Mouse (Mus musculus) testis, adult 2 months (tissue): ENCODE measurements around the gene Apoh. TPM values are rescaled to one million over a fixed set of nuclear protein-coding genes. Genes with fewer than 3 reads are reported as not detected.

Experiments used
- H3K27ac ChIP-seq: fragments of 200-500 bp; 2 replicates; pipeline ENCODE4 v1.5.1; 2012; ENCODE audit warnings: low read depth, low read length; ENCODE audit not compliant: control insufficient read depth, insufficient read depth
- H3K27me3 ChIP-seq: fragments of 200-500 bp; 2 replicates; pipeline ENCODE4 v1.6.1; 2012; ENCODE audit warnings: mild to moderate bottlenecking, low read length, moderate library complexity; ENCODE audit not compliant: control insufficient read depth, insufficient read depth
- H3K36me3 ChIP-seq: fragments of 200-500 bp; 2 replicates; pipeline ENCODE4 v1.6.1; 2012; ENCODE audit warnings: mild to moderate bottlenecking, low read length; ENCODE audit not compliant: control insufficient read depth, insufficient read depth
- H3K4me1 ChIP-seq: fragments of 200-500 bp; 2 replicates; pipeline ENCODE4 v1.6.1; 2012; ENCODE audit warnings: low read length; ENCODE audit not compliant: control insufficient read depth, insufficient read depth
- H3K4me3 ChIP-seq: fragments of 200-500 bp; 2 replicates; pipeline ENCODE4 v1.5.1; 2012; ENCODE audit warnings: low read depth, mild to moderate bottlenecking, low read length, moderate library complexity, mixed read lengths; ENCODE audit not compliant: control insufficient read depth
- CTCF ChIP-seq: fragments of 200-500 bp; IDR thresholded peaks from 2 replicates; pipeline ENCODE4 v1.5.1; 2012; ENCODE audit warnings: low read depth, mild to moderate bottlenecking, inconsistent platforms, low read length, moderate library complexity; ENCODE audit not compliant: control insufficient read depth, insufficient read depth, insufficient replicate concordance
- POLR2A ChIP-seq: fragments of 200-500 bp; IDR thresholded peaks from 2 replicates; pipeline ENCODE4 v1.6.1; 2012; ENCODE audit warnings: low read depth, mild to moderate bottlenecking, inconsistent platforms, low read length, moderate library complexity; ENCODE audit not compliant: control insufficient read depth
- polyA plus RNA-seq: library from polyadenylated mRNA; depleted of rRNA; stranded (reverse); fragments of >200 nt; gene quantifications from 2 replicates; pipeline ENCODE4 v1.2.3, GENCODE M21; 2012

Apoh gene
- polyA plus RNA-seq, 1 experiment = 121 TPM

GRCm38 (mm10) chr11:108315736-108316135, 27.4 kb upstream of the Apoh start:
- H3K27me3 ChIP-seq = no peaks in the 10 kb centered on the region
- H3K4me3 ChIP-seq = no peak overlapping the region
- no peaks in the 10 kb centered on the region for H3K36me3 ChIP-seq
- no peaks in the 10 kb centered on the region for H3K4me1 ChIP-seq
- H3K27ac ChIP-seq = no peak overlapping the region
- no peak for TF ChIP-seq POLR2A
- no peak for TF ChIP-seq CTCF

GRCm38 (mm10) chr11:108317878-108318277, 25.3 kb upstream of the Apoh start:
- TF ChIP-seq POLR2A = no peak
- TF ChIP-seq CTCF = no peak
- no peaks in the 10 kb centered on the region for H3K27me3 ChIP-seq

GRCm38 (mm10) chr11:108319162-108319561, 24.0 kb upstream of the Apoh start:
- Histone ChIP-seq H3K27ac (no peak overlapping the region), H3K4me3 (no peak overlapping the region), H3K4me1 (no peaks in the 10 kb centered on the region), H3K27me3 (no peaks in the 10 kb centered on the region), H3K36me3 (no peaks in the 10 kb centered on the region)
- TF ChIP-seq POLR2A (no peak), CTCF (no peak)

More at GRCm38 (mm10) chr11:108317878-108318277, 25.3 kb upstream of the Apoh start:
- no peak overlapping the region for H3K27ac ChIP-seq
- H3K4me1 ChIP-seq = no peaks in the 10 kb centered on the region
- no peaks in the 10 kb centered on the region for H3K36me3 ChIP-seq
- no peak overlapping the region for H3K4me3 ChIP-seq

- no peaks in the 10 kb centered on the region for H3K36me3 ChIP-seq
- no peak overlapping the region for H3K4me3 ChIP-seq
- no peaks in the 10 kb centered on the region for H3K4me1 ChIP-seq
- no peaks in the 10 kb centered on the region for H3K27me3 ChIP-seq
- TF ChIP-seq CTCF (no peak), POLR2A (no peak)
- no peak overlapping the region for H3K27ac ChIP-seq
Measured at GRCm38 (mm10) chr11:108320561-108320960, 22.6 kb upstream of the Apoh start.

GRCm38 (mm10) chr11:108322156-108322555, 21.0 kb upstream of the Apoh start:
- TF ChIP-seq POLR2A (no peak), CTCF (no peak)
- Histone ChIP-seq H3K27ac (no peak overlapping the region), H3K4me1 (no peaks in the 10 kb centered on the region), H3K4me3 (no peak overlapping the region), H3K27me3 (no peaks in the 10 kb centered on the region), H3K36me3 (no peaks in the 10 kb centered on the region)

GRCm38 (mm10) chr11:108325943-108326342, 17.2 kb upstream of the Apoh start:
- Histone ChIP-seq H3K27ac (no peak overlapping the region), H3K36me3 (no peaks in the 10 kb centered on the region), H3K27me3 (no peaks in the 10 kb centered on the region), H3K4me3 (no peak overlapping the region), H3K4me1 (no peaks in the 10 kb centered on the region)
- TF ChIP-seq CTCF (no peak), POLR2A (no peak)

- Histone ChIP-seq H3K27me3 (no peaks in the 10 kb centered on the region), H3K4me3 (no peak overlapping the region), H3K36me3 (no peaks in the 10 kb centered on the region), H3K27ac (no peak overlapping the region), H3K4me1 (no peaks in the 10 kb centered on the region)
- TF ChIP-seq CTCF (no peak), POLR2A (no peak)
Measured at GRCm38 (mm10) chr11:108330818-108331217, 12.3 kb upstream of the Apoh start.

- H3K4me1 ChIP-seq = no peaks in the 10 kb centered on the region
- H3K27ac ChIP-seq = no peak overlapping the region
- H3K4me3 ChIP-seq = no peak overlapping the region
- H3K27me3 ChIP-seq = no peaks in the 10 kb centered on the region
- TF ChIP-seq CTCF (no peak), POLR2A (no peak)
- no peaks in the 10 kb centered on the region for H3K36me3 ChIP-seq
Measured at GRCm38 (mm10) chr11:108333006-108333405, 10.1 kb upstream of the Apoh start.
